Mouse (Mus musculus): ENCODE results near the gene Gm20388. TPM values are rescaled to one million over a fixed set of nuclear protein-coding genes. Genes with fewer than 3 reads are reported as not detected.

The Gm20388 gene
- polyA plus RNA-seq, 1 experiment, result 49.7 TPM

DNA sequence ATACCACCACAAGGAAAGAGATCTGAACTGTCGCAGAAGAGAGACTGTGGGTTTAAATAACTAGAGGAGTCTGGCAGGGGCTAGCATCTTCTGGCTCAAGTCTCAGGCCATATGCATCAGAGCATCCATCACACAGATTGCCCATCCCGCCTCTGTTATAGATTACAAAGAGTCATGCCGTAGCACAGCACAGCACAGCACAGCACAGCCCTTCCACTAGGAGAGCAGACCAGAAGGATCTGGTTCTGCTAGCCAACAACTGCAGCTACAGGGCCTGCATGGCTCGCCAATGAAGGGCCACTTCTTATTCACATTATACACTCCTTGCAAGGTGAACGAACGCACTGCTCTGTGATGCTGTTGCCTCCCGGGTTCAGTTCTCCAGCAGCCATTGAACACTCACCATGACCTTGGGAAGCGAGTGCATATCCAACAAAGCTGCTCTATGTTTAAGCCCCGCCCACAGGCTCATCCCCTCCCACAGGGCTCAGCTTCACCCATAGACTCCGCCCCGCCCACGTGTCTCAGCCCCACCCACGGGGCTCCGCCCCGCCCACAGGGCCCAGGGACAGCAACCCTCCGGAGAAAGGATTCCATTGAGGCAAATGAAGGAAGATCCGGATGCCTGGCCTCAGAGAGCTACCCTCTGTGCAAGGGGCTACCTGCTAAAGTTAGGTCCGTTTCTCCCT lies 3771.6 kb downstream of the Gm20388 start:
- Histone ChIP-seq H3K4me1 (ENCODE audit: control insufficient read depth, insufficient read depth, low read length) (no peaks in the 10 kb centered on the region), H3K27ac (ENCODE audit: insufficient read depth, low read depth, low read length) (no peak overlapping the region), H3K4me3 (ENCODE audit: insufficient read depth, low read depth, low read length) (no peak overlapping the region), H3K27me3 (replicated peaks; ENCODE audit: control insufficient read depth, insufficient read depth, low read length) (no peaks in the 10 kb centered on the region), H3K36me3 (ENCODE audit: control insufficient read depth, insufficient read depth, low read length) (no peaks in the 10 kb centered on the region)
- TF ChIP-seq POLR2A (IDR thresholded peaks at IDR 0.05; ENCODE audit: low read depth, low read length) (no peak), CTCF (conservative IDR thresholded peaks at IDR 0.05; ENCODE audit: insufficient read depth, insufficient read length, low read depth, low read length) (no peak)
- WGBS, result 37% methylated on average over 18 of the region's 18 CpGs
- peak; percentile 32 for DNase-seq

DNA sequence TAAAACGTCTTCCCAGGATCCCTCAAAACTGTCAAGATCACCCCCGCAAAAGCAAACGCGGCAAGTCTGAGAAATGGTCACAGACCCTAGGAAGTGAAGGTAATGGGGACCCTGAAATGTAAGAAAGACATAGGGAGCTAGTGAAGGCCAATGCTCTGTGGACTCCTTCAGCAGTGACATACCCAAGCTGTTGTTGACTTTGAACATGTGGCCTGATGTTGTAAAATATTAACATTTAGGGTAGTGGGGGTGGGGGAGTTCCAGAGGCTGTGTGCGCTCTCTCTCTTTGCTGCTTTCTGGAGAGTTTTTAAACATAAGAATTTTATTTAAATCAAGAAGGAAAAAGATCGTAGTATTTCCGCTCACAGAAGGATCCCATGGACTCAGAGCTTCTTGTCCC lies 3772.7 kb downstream of the Gm20388 start:
- DNase-seq, result peak; percentile 67
- no peaks in the 10 kb centered on the region for H3K36me3 ChIP-seq (ENCODE audit: control insufficient read depth, insufficient read depth, low read length)
- TF ChIP-seq CTCF (conservative IDR thresholded peaks at IDR 0.05; ENCODE audit: insufficient read depth, insufficient read length, low read depth, low read length), result no peak
- no peak for TF ChIP-seq POLR2A (IDR thresholded peaks at IDR 0.05; ENCODE audit: low read depth, low read length)

DNA sequence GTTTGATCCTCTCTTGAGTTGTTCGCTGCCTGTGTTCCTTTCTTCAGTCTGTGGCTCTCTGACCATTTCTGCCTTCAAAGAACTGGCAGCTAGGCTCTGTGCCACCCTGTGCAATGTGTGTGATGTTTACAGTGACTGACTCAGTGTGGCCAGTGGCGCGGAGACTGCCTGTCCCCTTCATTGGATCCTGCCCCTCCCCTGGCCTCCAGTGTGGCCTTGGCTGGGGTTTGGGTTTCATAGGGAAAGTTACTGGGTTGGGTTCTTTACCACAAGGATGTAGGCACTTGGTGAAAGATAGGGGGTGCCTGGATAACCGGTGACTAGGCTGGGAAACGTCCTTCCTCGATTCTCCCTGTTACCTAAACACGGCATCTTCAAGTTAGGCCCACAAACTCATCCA lies 3774.2 kb downstream of the Gm20388 start:
- Histone ChIP-seq H3K4me1 (ENCODE audit: control insufficient read depth, insufficient read depth, low read length) (no peaks in the 10 kb centered on the region), H3K27me3 (replicated peaks; ENCODE audit: control insufficient read depth, insufficient read depth, low read length) (no peaks in the 10 kb centered on the region), H3K4me3 (ENCODE audit: insufficient read depth, low read depth, low read length) (no peak overlapping the region), H3K36me3 (ENCODE audit: control insufficient read depth, insufficient read depth, low read length) (no peaks in the 10 kb centered on the region), H3K27ac (ENCODE audit: insufficient read depth, low read depth, low read length) (no peak overlapping the region)
- no peak for TF ChIP-seq CTCF (conservative IDR thresholded peaks at IDR 0.05; ENCODE audit: insufficient read depth, insufficient read length, low read depth, low read length)
- TF ChIP-seq POLR2A (IDR thresholded peaks at IDR 0.05; ENCODE audit: low read depth, low read length), result no peak
- 60% methylated on average over 7 of the region's 7 CpGs for WGBS
- no peak for DNase-seq

More for the DNA sequence above, 3772.7 kb downstream of the Gm20388 start:
- Histone ChIP-seq H3K4me1 (ENCODE audit: control insufficient read depth, insufficient read depth, low read length) (no peaks in the 10 kb centered on the region), H3K27ac (ENCODE audit: insufficient read depth, low read depth, low read length) (no peak overlapping the region), H3K27me3 (replicated peaks; ENCODE audit: control insufficient read depth, insufficient read depth, low read length) (no peaks in the 10 kb centered on the region), H3K4me3 (ENCODE audit: insufficient read depth, low read depth, low read length) (no peak overlapping the region)
- 58% methylated on average over 7 of the region's 7 CpGs for WGBS

DNA sequence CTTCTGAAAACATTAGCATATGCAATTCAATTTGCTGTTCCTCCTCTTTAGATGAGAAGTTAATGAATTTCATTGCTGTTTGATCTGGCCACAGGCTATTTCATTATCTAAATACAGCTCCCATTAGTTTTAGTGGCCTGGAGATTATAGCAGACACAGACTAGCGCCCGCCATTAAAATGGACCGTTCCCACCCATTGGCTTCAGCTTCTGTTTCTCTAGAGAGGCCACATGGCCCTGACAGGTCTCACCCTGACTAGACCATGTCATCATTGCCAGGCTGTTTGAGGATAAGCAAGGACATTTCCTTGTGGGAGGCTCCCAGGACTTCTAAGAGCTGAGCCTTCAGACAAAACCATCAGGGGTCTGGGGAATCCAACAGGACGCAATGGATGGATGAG lies 3774.8 kb downstream of the Gm20388 start:
- no peak for TF ChIP-seq POLR2A (IDR thresholded peaks at IDR 0.05; ENCODE audit: low read depth, low read length)
- no peak for TF ChIP-seq CTCF (conservative IDR thresholded peaks at IDR 0.05; ENCODE audit: insufficient read depth, insufficient read length, low read depth, low read length)
- Histone ChIP-seq H3K4me1 (ENCODE audit: control insufficient read depth, insufficient read depth, low read length) (no peaks in the 10 kb centered on the region), H3K36me3 (ENCODE audit: control insufficient read depth, insufficient read depth, low read length) (no peaks in the 10 kb centered on the region), H3K27ac (ENCODE audit: insufficient read depth, low read depth, low read length) (no peak overlapping the region), H3K4me3 (ENCODE audit: insufficient read depth, low read depth, low read length) (no peak overlapping the region), H3K27me3 (replicated peaks; ENCODE audit: control insufficient read depth, insufficient read depth, low read length) (no peaks in the 10 kb centered on the region)
- WGBS, result 44% methylated on average over 4 of the region's 4 CpGs
- no peak for DNase-seq

DNA sequence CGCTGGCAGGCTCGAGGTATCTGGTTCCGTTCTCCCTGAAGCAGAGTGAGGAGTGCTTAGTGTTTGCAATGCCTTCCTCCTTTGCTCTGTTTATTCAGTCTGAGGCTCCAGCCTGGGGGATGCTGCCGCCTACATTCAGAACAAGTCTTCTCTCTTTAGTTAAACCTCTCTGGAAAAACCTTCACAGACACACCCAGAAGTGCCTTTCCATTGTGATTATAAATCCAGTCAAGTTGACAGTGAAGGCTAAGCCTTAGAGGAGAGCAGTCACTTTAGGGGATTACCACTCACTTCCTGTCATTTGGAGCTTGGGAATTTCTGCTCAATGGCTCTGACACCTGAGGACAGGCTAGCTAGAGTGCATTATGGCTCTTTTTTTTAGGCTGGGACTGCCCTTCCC lies 3777.2 kb downstream of the Gm20388 start:
- no peaks in the 10 kb centered on the region for H3K27me3 ChIP-seq (replicated peaks; ENCODE audit: control insufficient read depth, insufficient read depth, low read length)
- no peak for TF ChIP-seq POLR2A (IDR thresholded peaks at IDR 0.05; ENCODE audit: low read depth, low read length)
- TF ChIP-seq CTCF (conservative IDR thresholded peaks at IDR 0.05; ENCODE audit: insufficient read depth, insufficient read length, low read depth, low read length), result no peak
- H3K4me1 ChIP-seq (ENCODE audit: control insufficient read depth, insufficient read depth, low read length), result no peaks in the 10 kb centered on the region
- no peak overlapping the region for H3K27ac ChIP-seq (ENCODE audit: insufficient read depth, low read depth, low read length)
- H3K36me3 ChIP-seq (ENCODE audit: control insufficient read depth, insufficient read depth, low read length), result no peaks in the 10 kb centered on the region
- WGBS, result 51% methylated on average over 4 of the region's 4 CpGs
- H3K4me3 ChIP-seq (ENCODE audit: insufficient read depth, low read depth, low read length), result no peak overlapping the region
- no peak for DNase-seq

DNA sequence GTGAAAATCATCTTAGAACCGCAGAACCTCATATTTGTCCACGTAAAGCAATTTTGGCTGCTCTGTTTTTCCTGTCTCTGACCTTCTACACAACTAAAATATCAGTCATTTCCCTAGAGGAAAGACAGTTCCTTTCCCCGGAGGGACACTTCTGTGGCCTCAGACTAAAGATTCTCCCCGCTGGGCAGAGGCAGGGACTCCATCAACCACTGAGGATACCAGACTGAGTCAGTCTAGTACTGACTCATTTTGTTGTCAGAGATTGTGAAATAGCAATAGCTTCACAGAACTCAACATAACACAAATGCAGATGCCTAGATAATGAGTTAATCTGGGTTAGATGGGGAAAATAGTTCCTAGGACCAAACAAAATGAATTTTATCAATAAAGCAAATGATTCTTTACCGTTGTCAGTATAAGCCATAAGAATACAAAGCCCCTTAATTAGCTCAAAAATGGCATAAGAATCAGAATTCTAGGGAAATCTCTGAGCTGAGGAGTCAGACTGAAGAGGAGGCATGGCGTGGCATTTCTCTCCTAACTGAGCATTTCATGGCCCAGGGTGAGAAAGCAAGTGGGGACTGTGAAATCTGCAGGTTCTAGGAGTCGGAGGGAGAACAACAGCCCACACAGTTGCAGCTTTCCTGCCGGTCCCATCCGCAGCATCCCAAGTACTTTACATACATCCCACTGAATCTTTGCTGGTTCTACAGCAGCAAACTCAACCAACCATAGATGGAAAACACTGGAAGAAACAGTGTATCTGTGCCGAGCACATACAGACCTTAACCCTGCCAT lies 3781.7 kb downstream of the Gm20388 start:
- DNase-seq, result no peak
- Histone ChIP-seq H3K27me3 (replicated peaks; ENCODE audit: control insufficient read depth, insufficient read depth, low read length) (no peaks in the 10 kb centered on the region), H3K4me1 (ENCODE audit: control insufficient read depth, insufficient read depth, low read length) (no peaks in the 10 kb centered on the region), H3K36me3 (ENCODE audit: control insufficient read depth, insufficient read depth, low read length) (no peaks in the 10 kb centered on the region), H3K4me3 (ENCODE audit: insufficient read depth, low read depth, low read length) (no peak overlapping the region), H3K27ac (ENCODE audit: insufficient read depth, low read depth, low read length) (no peak overlapping the region)
- 85% methylated on average over 10 of the region's 10 CpGs for WGBS
- TF ChIP-seq CTCF (conservative IDR thresholded peaks at IDR 0.05; ENCODE audit: insufficient read depth, insufficient read length, low read depth, low read length), result no peak
- no peak for TF ChIP-seq POLR2A (IDR thresholded peaks at IDR 0.05; ENCODE audit: low read depth, low read length)

DNA sequence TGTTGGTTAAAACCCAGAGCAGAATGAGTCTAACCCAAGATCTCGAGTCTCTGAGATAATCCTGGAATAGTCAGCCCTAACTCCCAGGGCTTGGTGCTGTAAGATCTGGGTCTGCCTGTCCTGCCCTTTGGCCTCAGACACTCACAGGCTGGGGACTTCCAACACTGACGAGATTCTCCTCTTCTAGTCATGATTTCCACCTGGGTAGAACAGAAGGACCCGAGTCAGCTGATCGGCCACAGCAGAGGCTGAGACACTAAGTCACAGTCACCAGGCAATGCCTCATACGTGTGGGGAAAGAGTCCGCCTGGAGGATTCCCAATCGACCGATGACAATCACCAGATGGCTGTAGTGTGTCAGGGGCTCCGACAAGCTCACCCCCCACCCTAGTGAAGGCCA lies 3785.5 kb downstream of the Gm20388 start:
- DNase-seq, result no peak
- TF ChIP-seq CTCF (conservative IDR thresholded peaks at IDR 0.05; ENCODE audit: insufficient read depth, insufficient read length, low read depth, low read length), result no peak
- no peak for TF ChIP-seq POLR2A (IDR thresholded peaks at IDR 0.05; ENCODE audit: low read depth, low read length)
- H3K27me3 ChIP-seq (replicated peaks; ENCODE audit: control insufficient read depth, insufficient read depth, low read length), result no peaks in the 10 kb centered on the region
- H3K27ac ChIP-seq (ENCODE audit: insufficient read depth, low read depth, low read length), result no peak overlapping the region
- WGBS, result 78% methylated on average over 9 of the region's 9 CpGs
- no peaks in the 10 kb centered on the region for H3K36me3 ChIP-seq (ENCODE audit: control insufficient read depth, insufficient read depth, low read length)
- no peak overlapping the region for H3K4me3 ChIP-seq (ENCODE audit: insufficient read depth, low read depth, low read length)
- no peaks in the 10 kb centered on the region for H3K4me1 ChIP-seq (ENCODE audit: control insufficient read depth, insufficient read depth, low read length)

Data from kidney, adult 2 months (tissue).